Comparison of ENCODE assay signal across 8 mouse cellular contexts in the genomic region with DNA sequence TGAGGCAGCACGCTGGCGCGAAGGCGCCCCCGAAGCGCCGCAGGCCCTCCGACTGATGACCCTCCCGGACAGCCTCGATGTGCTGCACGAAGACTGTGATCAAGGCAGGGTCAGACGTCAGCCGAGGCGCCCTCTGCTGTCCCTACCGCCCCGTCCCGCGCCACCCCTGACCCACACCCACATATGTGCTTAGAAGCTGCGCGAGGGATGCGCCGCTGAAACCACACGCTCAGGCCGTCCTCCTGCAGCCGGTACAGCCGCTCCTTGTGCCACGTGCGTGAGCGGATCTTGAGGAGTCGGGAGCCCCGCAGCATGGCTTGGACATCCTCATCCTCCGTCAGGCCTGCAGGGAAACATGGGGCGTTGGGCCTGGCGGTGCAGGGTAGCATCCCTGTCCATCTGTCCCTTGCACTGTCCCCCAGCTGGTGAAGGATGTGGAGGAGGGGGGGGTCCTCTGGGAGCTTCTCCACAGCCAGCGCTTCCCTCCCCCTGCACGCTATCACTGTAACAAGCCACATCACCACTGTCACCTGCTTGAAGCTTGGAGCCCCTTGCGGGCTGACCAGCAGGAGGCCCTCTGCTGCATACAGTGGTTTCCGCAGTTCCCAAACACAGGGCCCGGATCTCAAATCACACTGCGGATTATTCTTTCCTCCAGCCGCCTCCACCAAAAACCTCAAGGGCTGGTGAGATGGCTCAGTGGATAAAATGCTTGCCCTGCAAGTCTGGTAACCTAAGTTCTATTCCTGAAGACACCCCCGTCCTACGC. TPM values are rescaled to one million over a fixed set of nuclear protein-coding genes. Genes with fewer than 3 reads are reported as not detected.
A peak's percentile ranks its signal among the peaks of the same experiment; 100 is the strongest.
DNase-seq lines count a peak whose midpoint lies in the region; ATAC-seq and TF ChIP-seq lines count a peak whose summit lies in the region.

No protein-coding gene starts in this region.

- peak overlapping the region; percentile 45 for H3K4me3 ChIP-seq in heart, embryonic 16.5 days (ENCODE audit: low read length)
- peak overlapping the region; percentile 32 for H3K4me3 ChIP-seq in forebrain, embryonic 13.5 days
- H3K4me3 ChIP-seq in liver, embryonic 14.5 days (ENCODE audit: insufficient read depth in 1 of 2, low read depth in 2 of 2, low read length in 2 of 2): peak overlapping the region in 1 of 2 experiments; percentile 22; a peak in 2 of 4 replicates
- H3K4me3 ChIP-seq in stomach, embryonic 16.5 days (replicated peaks; ENCODE audit: low read length): peak overlapping the region; percentile 36

- no peak for DNase-seq in heart, postnatal 25 days (ENCODE audit: low spot score)
- DNase-seq in Muller cell, postnatal 12 days (ENCODE audit: inconsistent ontology term): peak; percentile 50
- DNase-seq in liver, embryonic 14.5 days (ENCODE audit: low read depth in 3 of 3, low spot score in 3 of 3): no peak
- no peak for DNase-seq in layer of hippocampus, postnatal 36 days
- DNase-seq in ovary, postnatal 10 days (ENCODE audit: low spot score): no peak

- no peaks in the 10 kb centered on the region for H3K9me3 ChIP-seq in heart, embryonic 16.5 days (replicated peaks; ENCODE audit: control insufficient read depth, low read length)
- no peaks in the 10 kb centered on the region for H3K9me3 ChIP-seq in forebrain, embryonic 13.5 days (replicated peaks)
- H3K9me3 ChIP-seq in liver, embryonic 14.5 days (ENCODE audit: control insufficient read depth, low read length): no peaks in the 10 kb centered on the region
- no peaks in the 10 kb centered on the region for H3K9me3 ChIP-seq in stomach, embryonic 16.5 days (replicated peaks; ENCODE audit: control insufficient read depth, low read length)

- H3K27ac ChIP-seq in heart, embryonic 16.5 days (ENCODE audit: low read length): no peak overlapping the region
- no peak overlapping the region for H3K27ac ChIP-seq in forebrain, embryonic 13.5 days
- no peak overlapping the region for H3K27ac ChIP-seq in liver, embryonic 14.5 days
- H3K27ac ChIP-seq in stomach, embryonic 16.5 days (ENCODE audit: low read length): no peak overlapping the region

- 8% methylated on average over 43 of the region's 43 CpGs for WGBS in heart, embryonic 16.5 days
- WGBS in forebrain, embryonic 13.5 days: under 1% methylated on average over 43 of the region's 43 CpGs
- 4% methylated on average over 43 of the region's 43 CpGs for WGBS in liver, embryonic 14.5 days (ENCODE audit: insufficient replicate concordance)
- 7% methylated on average over 43 of the region's 43 CpGs for WGBS in stomach, embryonic 16.5 days

- H3K9ac ChIP-seq in heart, embryonic 16.5 days (ENCODE audit: low read length): peak overlapping the region; percentile 44; the same call in 1 of the 2 replicates
- peak overlapping the region; percentile 53; the same call in 1 of the 2 replicates for H3K9ac ChIP-seq in forebrain, embryonic 13.5 days
- no peak overlapping the region for H3K9ac ChIP-seq in liver, embryonic 14.5 days (replicated peaks)
- H3K9ac ChIP-seq in stomach, embryonic 16.5 days (ENCODE audit: low read length): peak overlapping the region; percentile 57

- H3K36me3 ChIP-seq in heart, embryonic 16.5 days (ENCODE audit: control insufficient read depth, insufficient read depth): peaks cover 14% of the 10 kb centered on the region
- H3K36me3 ChIP-seq in forebrain, embryonic 13.5 days (ENCODE audit: poor library complexity, severe bottlenecking): no peaks in the 10 kb centered on the region
- no peaks in the 10 kb centered on the region for H3K36me3 ChIP-seq in liver, embryonic 14.5 days (replicated peaks; ENCODE audit: control insufficient read depth, insufficient read depth, low read depth)
- H3K36me3 ChIP-seq in stomach, embryonic 16.5 days (ENCODE audit: control insufficient read depth, insufficient read depth, low read length): no peaks in the 10 kb centered on the region

- H3K27me3 ChIP-seq in heart, embryonic 16.5 days (ENCODE audit: control insufficient read depth, insufficient read depth, low read length): peaks cover 4% of the 10 kb centered on the region; the same call in 1 of the 2 replicates
- H3K27me3 ChIP-seq in forebrain, embryonic 13.5 days: peaks cover 46% of the 10 kb centered on the region
- peaks cover 10% of the 10 kb centered on the region for H3K27me3 ChIP-seq in liver, embryonic 14.5 days (ENCODE audit: control insufficient read depth, insufficient read depth, low read length)
- peaks cover 20% of the 10 kb centered on the region for H3K27me3 ChIP-seq in stomach, embryonic 16.5 days (ENCODE audit: control insufficient read depth, insufficient read depth, low read length)

- H3K4me1 ChIP-seq in heart, embryonic 16.5 days (ENCODE audit: control insufficient read depth, insufficient read depth, low read length): peaks cover 12% of the 10 kb centered on the region
- H3K4me1 ChIP-seq in forebrain, embryonic 13.5 days: peaks cover 7% of the 10 kb centered on the region
- no peaks in the 10 kb centered on the region for H3K4me1 ChIP-seq in liver, embryonic 14.5 days (replicated peaks; ENCODE audit: control insufficient read depth in 2 of 2, insufficient read depth in 2 of 2, low read length in 1 of 2)
- peaks cover 6% of the 10 kb centered on the region for H3K4me1 ChIP-seq in stomach, embryonic 16.5 days (ENCODE audit: control insufficient read depth, insufficient read depth, low read length)

- H3K4me2 ChIP-seq in heart, embryonic 16.5 days (ENCODE audit: low read depth, low read length): peak overlapping the region; percentile 63
- peak overlapping the region; percentile 58 for H3K4me2 ChIP-seq in forebrain, embryonic 13.5 days
- peak overlapping the region; percentile 8 for H3K4me2 ChIP-seq in liver, embryonic 14.5 days (ENCODE audit: low read depth)
- peak overlapping the region; percentile 41 for H3K4me2 ChIP-seq in stomach, embryonic 16.5 days (ENCODE audit: low read depth, low read length)

- intact Hi-C loops in heart, postnatal 25 days (cut with DNase I): no loop called here

- TF ChIP-seq CTCF in liver, embryonic 14.5 days (IDR thresholded peaks at IDR 0.05; ENCODE audit: low read depth): peak; percentile 45

- TF ChIP-seq EP300 in liver, embryonic 14.5 days (IDR thresholded peaks at IDR 0.05; ENCODE audit: low read depth): no peak

- peak; percentile 39 for ATAC-seq in heart, embryonic 16.5 days (replicated peaks; ENCODE audit: extremely low read depth, insufficient read depth, low FRiP score)
- no peak for ATAC-seq in forebrain, embryonic 13.5 days
- ATAC-seq in liver, embryonic 14.5 days (ENCODE audit: insufficient read depth): no peak
- ATAC-seq in stomach, embryonic 16.5 days (ENCODE audit: insufficient read depth, low FRiP score): peak; percentile 48; the same call in 1 of the 2 replicates

RNA-seq across cellular contexts. Expression of gene Plcd3, which starts 21.0 kb away (rescaled TPM):
- polyA plus RNA-seq in heart, embryonic 16.5 days (2015; fragmentation: Nextera tagmentation; extraction: Ambion mirVana): 13.6 and 17.0 TPM in 2 replicates
- 10 to 100 TPM; 14.7 to 16.3 TPM for total RNA-seq in heart, postnatal 25 days (2021)
- 0.92 and 1.2 TPM in 2 replicates for polyA plus RNA-seq in forebrain, embryonic 13.5 days (2015; fragmentation: Nextera tagmentation; extraction: Ambion mirVana)
- 0.31 and 0.36 TPM in 2 replicates for polyA plus RNA-seq in liver, embryonic 14.5 days (2012; rRNA removed)
- polyA plus RNA-seq in liver, embryonic 14.5 days (2014; fragmentation: Nextera tagmentation; extraction: Ambion mirVana): 0.06 and 0.29 TPM in 2 replicates
- 5.2 and 6.5 TPM in 2 replicates for polyA plus RNA-seq in stomach, embryonic 16.5 days (2015; fragmentation: Nextera tagmentation; extraction: Ambion mirVana)
- total RNA-seq in layer of hippocampus, postnatal 36 days (2021): 1 to 10 TPM; 9.5 TPM

RNA-seq across cellular contexts. Expression of gene Acbd4, which starts 21.0 kb away (rescaled TPM):
- 21.5 and 21.8 TPM in 2 replicates for polyA plus RNA-seq in heart, embryonic 16.5 days (2015; fragmentation: Nextera tagmentation; extraction: Ambion mirVana)
- total RNA-seq in heart, postnatal 25 days (2021): 10 to 100 TPM; 36.7 to 39.0 TPM
- polyA plus RNA-seq in forebrain, embryonic 13.5 days (2015; fragmentation: Nextera tagmentation; extraction: Ambion mirVana): 8.1 TPM in 2 replicates
- polyA plus RNA-seq in liver, embryonic 14.5 days (2012; rRNA removed): 22.2 and 27.3 TPM in 2 replicates
- 49.7 and 63.2 TPM in 2 replicates for polyA plus RNA-seq in liver, embryonic 14.5 days (2014; fragmentation: Nextera tagmentation; extraction: Ambion mirVana)
- polyA plus RNA-seq in stomach, embryonic 16.5 days (2015; fragmentation: Nextera tagmentation; extraction: Ambion mirVana): 31.0 and 36.4 TPM in 2 replicates
- 10 to 100 TPM; 76.4 to 86.1 TPM for total RNA-seq in layer of hippocampus, postnatal 36 days (2021)

RNA-seq across cellular contexts. Expression of gene Hexim1, which starts 35.5 kb away (rescaled TPM):
- polyA plus RNA-seq in heart, embryonic 16.5 days (2015; fragmentation: Nextera tagmentation; extraction: Ambion mirVana): 2.9 TPM in 2 replicates
- total RNA-seq in heart, postnatal 25 days (2021): 10 to 100 TPM; 17.5 to 18.8 TPM
- 3.3 and 4.1 TPM in 2 replicates for polyA plus RNA-seq in forebrain, embryonic 13.5 days (2015; fragmentation: Nextera tagmentation; extraction: Ambion mirVana)
- polyA plus RNA-seq in liver, embryonic 14.5 days (2012; rRNA removed): 8.4 and 11.4 TPM in 2 replicates
- polyA plus RNA-seq in liver, embryonic 14.5 days (2014; fragmentation: Nextera tagmentation; extraction: Ambion mirVana): 2.4 and 2.6 TPM in 2 replicates
- 4.7 and 5.7 TPM in 2 replicates for polyA plus RNA-seq in stomach, embryonic 16.5 days (2015; fragmentation: Nextera tagmentation; extraction: Ambion mirVana)
- 10 to 100 TPM; 52.7 to 56.1 TPM for total RNA-seq in layer of hippocampus, postnatal 36 days (2021)

RNA-seq across cellular contexts. Expression of gene Hexim2, which starts 51.7 kb away (rescaled TPM):
- polyA plus RNA-seq in heart, embryonic 16.5 days (2015; fragmentation: Nextera tagmentation; extraction: Ambion mirVana): 6.1 and 7.4 TPM in 2 replicates
- total RNA-seq in heart, postnatal 25 days (2021): 1 to 10 TPM; 1.3 to 2.3 TPM
- polyA plus RNA-seq in forebrain, embryonic 13.5 days (2015; fragmentation: Nextera tagmentation; extraction: Ambion mirVana): 13.4 and 13.9 TPM in 2 replicates
- 2.2 and 3.5 TPM in 2 replicates for polyA plus RNA-seq in liver, embryonic 14.5 days (2012; rRNA removed)
- 3.4 and 4.4 TPM in 2 replicates for polyA plus RNA-seq in liver, embryonic 14.5 days (2014; fragmentation: Nextera tagmentation; extraction: Ambion mirVana)
- 6.3 and 7.9 TPM in 2 replicates for polyA plus RNA-seq in stomach, embryonic 16.5 days (2015; fragmentation: Nextera tagmentation; extraction: Ambion mirVana)
- total RNA-seq in layer of hippocampus, postnatal 36 days (2021): 10 to 100 TPM; 14.8 to 14.9 TPM

RNA-seq across cellular contexts. Expression of gene Dcakd, which starts 52.4 kb away (rescaled TPM):
- polyA plus RNA-seq in heart, embryonic 16.5 days (2015; fragmentation: Nextera tagmentation; extraction: Ambion mirVana): 66.9 and 77.5 TPM in 2 replicates
- total RNA-seq in heart, postnatal 25 days (2021): 10 to 100 TPM; 83.5 to 84.3 TPM
- 182 and 195 TPM in 2 replicates for polyA plus RNA-seq in forebrain, embryonic 13.5 days (2015; fragmentation: Nextera tagmentation; extraction: Ambion mirVana)
- polyA plus RNA-seq in liver, embryonic 14.5 days (2012; rRNA removed): 25.1 and 27.8 TPM in 2 replicates
- 25.7 and 30.6 TPM in 2 replicates for polyA plus RNA-seq in liver, embryonic 14.5 days (2014; fragmentation: Nextera tagmentation; extraction: Ambion mirVana)
- 85.2 and 109 TPM in 2 replicates for polyA plus RNA-seq in stomach, embryonic 16.5 days (2015; fragmentation: Nextera tagmentation; extraction: Ambion mirVana)
- total RNA-seq in layer of hippocampus, postnatal 36 days (2021): 10 to 100 TPM; 88.9 to 96.1 TPM

Comparison
In these comparisons a context has a peak if more than half of its experiments do, and no peak if none do; other contexts are left out.
1. ATAC-seq: peak in heart, embryonic 16.5 days (single experiment) and stomach, embryonic 16.5 days (single experiment); none in forebrain, embryonic 13.5 days (single experiment) and liver, embryonic 14.5 days (single experiment).
2. H3K4me2 ChIP-seq: peak in every context shown above with its lines; median percentile 63 in heart, embryonic 16.5 days; 58 in forebrain, embryonic 13.5 days; 41 in stomach, embryonic 16.5 days; 8 in liver, embryonic 14.5 days.